Mouse (Mus musculus) hindbrain, embryonic 14.5 days (tissue): ENCODE data around the gene Thsd7b. TPM values are rescaled to one million over a fixed set of nuclear protein-coding genes. Genes with fewer than 3 reads are reported as not detected.

ENCODE experiments used
- ATAC-seq: fragments of 200-750 bp; cut with Nextera tagmentation; 2 replicates; pipeline ENCODE4 v1.8.0; 2017; ENCODE audit warnings: moderate number of reproducible peaks, mild to moderate bottlenecking, moderate TSS enrichment, moderate library complexity; ENCODE audit not compliant: low FRiP score
- DNase-seq: peaks from one replicate; pipeline ENCODE4 v3.0.0-alpha.2; 2015; ENCODE audit warnings: low spot score
- H3K27ac ChIP-seq: fragments of 300-500 bp; sonication (generic); 2 replicates; pipeline ENCODE4 v1.5.1; 2014; ENCODE audit warnings: mild to moderate bottlenecking, moderate library complexity
- H3K27me3 ChIP-seq: fragments of 300-500 bp; sonication (generic); 2 replicates; pipeline ENCODE4 v1.6.1; 2014; ENCODE audit warnings: mild to moderate bottlenecking, low read length, mixed read lengths; ENCODE audit not compliant: control insufficient read depth, insufficient read depth
- H3K36me3 ChIP-seq: fragments of 300-500 bp; sonication (generic); replicated peaks from 2 replicates; pipeline ENCODE4 v1.6.1; 2014; ENCODE audit not compliant: control insufficient read depth, insufficient read depth
- H3K4me1 ChIP-seq: fragments of 300-500 bp; sonication (generic); replicated peaks from 2 replicates; pipeline ENCODE4 v1.6.1; 2014; ENCODE audit warnings: antibody characterized with exemption, low read length, mixed read lengths; ENCODE audit not compliant: control insufficient read depth, insufficient read depth
- H3K4me2 ChIP-seq: fragments of 300-500 bp; sonication (generic); replicated peaks from 2 replicates; pipeline ENCODE4 v1.6.1; 2014; ENCODE audit warnings: mild to moderate bottlenecking, moderate library complexity
- H3K4me3 ChIP-seq: fragments of 300-500 bp; sonication (generic); replicated peaks from 2 replicates; pipeline ENCODE4 v1.5.1; 2014; ENCODE audit warnings: mild to moderate bottlenecking, low read length
- H3K9ac ChIP-seq: fragments of 300-500 bp; sonication (generic); 2 replicates; pipeline ENCODE4 v1.6.1; 2014
- H3K9me3 ChIP-seq: fragments of 300-500 bp; sonication (generic); 2 replicates; pipeline ENCODE4 v1.6.1; 2016; ENCODE audit warnings: low read length; ENCODE audit not compliant: control insufficient read depth
- WGBS: fragments of 180-500 bp; shearing (Covaris S2); extraction: QIAGEN DNeasy Blood & Tissue Kit; methylation state at CpG from one replicate; pipeline ENCODE4 v1.1.7; 2014; 5-methylcytosine and 5-hydroxymethylcytosine counted together
- polyA plus RNA-seq: library from polyadenylated mRNA; unstranded; fragments of >200 nt; fragmentation: Nextera tagmentation; extraction: Ambion mirVana; gene quantifications from 2 replicates; pipeline ENCODE4 v1.2.1, GENCODE M21; 2014

The Thsd7b gene
- polyA plus RNA-seq, 1 experiment from 2014 or later: 12.5 TPM

DNA sequence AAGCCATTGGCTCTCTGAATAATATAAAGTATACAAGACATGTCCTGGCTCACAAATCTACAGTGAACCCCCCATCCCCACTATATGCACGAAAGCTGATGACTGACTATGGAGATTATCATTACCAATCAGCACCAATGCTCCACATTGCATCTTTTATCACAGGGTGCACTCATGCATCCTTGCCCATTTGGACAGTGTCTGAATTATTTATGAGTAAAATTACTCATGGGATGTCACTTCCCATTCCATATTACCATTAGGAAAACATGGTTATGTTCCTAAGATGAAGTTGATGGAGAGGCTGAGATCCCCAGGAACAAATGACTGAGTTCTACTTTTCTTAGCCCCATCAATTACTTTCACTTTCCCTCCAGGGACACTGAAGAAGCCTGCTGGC lies 220.8 kb downstream of the Thsd7b start:
- H3K27me3 ChIP-seq: no peaks in the 10 kb centered on the region
- no peak overlapping the region for H3K4me2 ChIP-seq
- no peaks in the 10 kb centered on the region for H3K36me3 ChIP-seq
- H3K9me3 ChIP-seq: no peaks in the 10 kb centered on the region
- H3K9ac ChIP-seq: no peak overlapping the region
- no peak overlapping the region for H3K4me3 ChIP-seq
- WGBS: 43% methylated on average over 1 of the region's 1 CpGs
- ATAC-seq (no peak), DNase-seq (no peak)
- no peak overlapping the region for H3K27ac ChIP-seq
- H3K4me1 ChIP-seq: no peaks in the 10 kb centered on the region

- Histone ChIP-seq H3K36me3 (no peaks in the 10 kb centered on the region), H3K4me2 (no peak overlapping the region), H3K27ac (no peak overlapping the region), H3K4me3 (no peak overlapping the region), H3K4me1 (no peaks in the 10 kb centered on the region), H3K27me3 (no peaks in the 10 kb centered on the region), H3K9ac (no peak overlapping the region), H3K9me3 (no peaks in the 10 kb centered on the region)
- 85% methylated on average over 3 of the region's 3 CpGs for WGBS
- ATAC-seq: no peak
- peak; percentile 37 for DNase-seq
Measured at GRCm38 (mm10) chr1:129501707-129502106, 228.6 kb downstream of the Thsd7b start.

DNA sequence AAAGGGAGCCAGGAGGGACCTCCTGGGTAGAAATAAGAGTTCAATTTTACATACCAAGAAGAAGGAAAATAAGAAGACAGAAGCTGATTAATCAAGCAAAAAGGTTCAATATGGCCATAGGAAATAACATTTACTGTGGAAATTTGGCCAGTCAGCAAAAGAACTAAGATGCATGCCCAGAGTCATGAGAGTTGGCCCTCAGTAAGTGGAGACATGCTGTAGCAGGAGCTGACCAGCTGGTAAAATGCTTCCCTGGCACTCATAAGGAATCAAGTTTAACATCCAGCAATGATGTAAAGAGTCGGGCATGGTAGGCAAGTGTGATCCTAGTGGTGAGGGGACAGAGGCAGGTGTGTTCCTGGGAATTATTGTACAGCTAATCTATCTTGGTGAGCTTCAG lies 243.3 kb downstream of the Thsd7b start:
- DNase-seq (no peak), ATAC-seq (no peak)
- WGBS: 93% methylated on average over 1 of the region's 1 CpGs
- H3K4me2 ChIP-seq: no peak overlapping the region
- H3K9me3 ChIP-seq: no peaks in the 10 kb centered on the region
- no peak overlapping the region for H3K27ac ChIP-seq
- no peak overlapping the region for H3K9ac ChIP-seq
- no peak overlapping the region for H3K4me3 ChIP-seq
- no peaks in the 10 kb centered on the region for H3K27me3 ChIP-seq
- H3K36me3 ChIP-seq: no peaks in the 10 kb centered on the region
- H3K4me1 ChIP-seq: no peaks in the 10 kb centered on the region

GRCm38 (mm10) chr1:129519751-129520150 lies 246.6 kb downstream of the Thsd7b start:
- Histone ChIP-seq H3K36me3 (no peaks in the 10 kb centered on the region), H3K27me3 (no peaks in the 10 kb centered on the region), H3K4me2 (no peak overlapping the region), H3K27ac (no peak overlapping the region), H3K9me3 (no peaks in the 10 kb centered on the region), H3K9ac (no peak overlapping the region), H3K4me1 (no peaks in the 10 kb centered on the region), H3K4me3 (no peak overlapping the region)
- DNase-seq (no peak), ATAC-seq (no peak)
- 75% methylated on average over 5 of the region's 5 CpGs for WGBS

DNA sequence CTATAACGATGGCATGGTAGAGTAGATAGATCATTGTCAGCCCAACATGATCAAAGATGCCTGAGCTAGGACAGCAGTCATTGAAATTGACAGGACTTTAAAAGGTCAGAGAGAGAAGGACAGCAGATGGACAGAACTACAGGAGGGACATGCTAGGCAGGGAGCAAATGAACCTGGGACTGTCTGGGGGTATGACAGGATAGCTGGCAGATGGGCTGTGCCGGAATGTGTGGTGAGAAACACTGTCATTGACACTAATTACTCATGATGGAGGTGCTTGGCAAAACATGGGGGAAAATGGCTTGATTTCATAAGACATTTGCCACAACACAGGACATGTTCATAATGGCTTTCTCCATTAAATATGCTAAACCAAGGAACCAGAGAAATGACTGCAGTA lies 253.9 kb downstream of the Thsd7b start:
- Histone ChIP-seq H3K4me2 (no peak overlapping the region), H3K4me3 (no peak overlapping the region), H3K27me3 (no peaks in the 10 kb centered on the region), H3K36me3 (no peaks in the 10 kb centered on the region), H3K9ac (no peak overlapping the region), H3K9me3 (no peaks in the 10 kb centered on the region), H3K27ac (no peak overlapping the region), H3K4me1 (no peaks in the 10 kb centered on the region)
- no peak for ATAC-seq
- 88% methylated on average over 2 of the region's 2 CpGs for WGBS
- no peak for DNase-seq

GRCm38 (mm10) chr1:129532206-129532605 lies 259.1 kb downstream of the Thsd7b start:
- Histone ChIP-seq H3K36me3 (no peaks in the 10 kb centered on the region), H3K4me1 (no peaks in the 10 kb centered on the region), H3K9ac (no peak overlapping the region), H3K9me3 (no peaks in the 10 kb centered on the region), H3K4me3 (no peak overlapping the region), H3K27me3 (no peaks in the 10 kb centered on the region), H3K27ac (no peak overlapping the region), H3K4me2 (no peak overlapping the region)
- DNase-seq: no peak
- WGBS: 90% methylated on average over 3 of the region's 3 CpGs
- no peak for ATAC-seq

GRCm38 (mm10) chr1:129538508-129538907 lies 265.4 kb downstream of the Thsd7b start:
- WGBS: 45% methylated on average over 2 of the region's 2 CpGs
- peak; percentile 55; the same call in 1 of the 2 replicates for ATAC-seq

GRCm38 (mm10) chr1:129538970-129539369 lies 265.9 kb downstream of the Thsd7b start:
- no peaks in the 10 kb centered on the region for H3K27me3 ChIP-seq
- H3K4me3 ChIP-seq: no peak overlapping the region
- H3K27ac ChIP-seq: no peak overlapping the region
- peak; percentile 31; the same call in 1 of the 2 replicates for ATAC-seq
- peaks cover 4% of the 10 kb centered on the region for H3K4me1 ChIP-seq
- H3K9me3 ChIP-seq: no peaks in the 10 kb centered on the region
- no peak overlapping the region for H3K9ac ChIP-seq
- no peaks in the 10 kb centered on the region for H3K36me3 ChIP-seq
- no peak overlapping the region for H3K4me2 ChIP-seq
- no peak for DNase-seq
- 61% methylated on average over 4 of the region's 4 CpGs for WGBS

More at GRCm38 (mm10) chr1:129538508-129538907, 265.4 kb downstream of the Thsd7b start:
- peaks cover 4% of the 10 kb centered on the region for H3K4me1 ChIP-seq
- no peak for DNase-seq
- H3K27me3 ChIP-seq: no peaks in the 10 kb centered on the region
- no peak overlapping the region for H3K9ac ChIP-seq
- no peak overlapping the region for H3K4me3 ChIP-seq
- no peak overlapping the region for H3K4me2 ChIP-seq
- no peak overlapping the region for H3K27ac ChIP-seq
- no peaks in the 10 kb centered on the region for H3K36me3 ChIP-seq
- no peaks in the 10 kb centered on the region for H3K9me3 ChIP-seq

GRCm38 (mm10) chr1:129540751-129541150 lies 267.6 kb downstream of the Thsd7b start:
- Histone ChIP-seq H3K27me3 (no peaks in the 10 kb centered on the region), H3K9me3 (no peaks in the 10 kb centered on the region), H3K36me3 (no peaks in the 10 kb centered on the region), H3K4me3 (no peak overlapping the region), H3K4me1 (peaks cover 4% of the 10 kb centered on the region), H3K4me2 (no peak overlapping the region), H3K9ac (no peak overlapping the region), H3K27ac (no peak overlapping the region)
- no peak for DNase-seq
- 70% methylated on average over 1 of the region's 1 CpGs for WGBS
- no peak for ATAC-seq

- H3K9me3 ChIP-seq: no peaks in the 10 kb centered on the region
- no peak for ATAC-seq
- DNase-seq: no peak
- no peak overlapping the region for H3K4me2 ChIP-seq
- no peak overlapping the region for H3K4me3 ChIP-seq
- H3K36me3 ChIP-seq: no peaks in the 10 kb centered on the region
- WGBS: 92% methylated on average over 3 of the region's 3 CpGs
- H3K27ac ChIP-seq: no peak overlapping the region
- no peaks in the 10 kb centered on the region for H3K27me3 ChIP-seq
- H3K4me1 ChIP-seq: peaks cover 4% of the 10 kb centered on the region
- no peak overlapping the region for H3K9ac ChIP-seq
Measured at GRCm38 (mm10) chr1:129542563-129543146, 269.6 kb downstream of the Thsd7b start.
